In genomic region chr2:67516405-67516804, GRCm38 (mm10) we compare ENCODE assay signal across 32 mouse cellular contexts. TPM values are rescaled to one million over a fixed set of nuclear protein-coding genes. Genes with fewer than 3 reads are reported as not detected.
DNase-seq lines count a peak whose midpoint lies in the region; ATAC-seq and TF ChIP-seq lines count a peak whose summit lies in the region.
"Had no signal": no experiment of that assay in that cellular context is flagged by ENCODE, and none has a peak within 500 bp of the region (broad histone marks: within the 10 kb centered on the region; RNA-seq: fewer than 3 reads in every experiment).

No protein-coding gene starts in this region.

- H3K4me3 ChIP-seq in forebrain, postnatal 0 days (ENCODE audit: low read depth, low read length): no peak overlapping the region
- H3K4me3 ChIP-seq in forebrain, embryonic 15.5 days: no peak overlapping the region
- H3K4me3 ChIP-seq: embryonic facial prominence, embryonic 12.5 days; gastrocnemius, adult 2 months; heart, embryonic 12.5 days; hindbrain, embryonic 13.5 days; limb, embryonic 10.5 days; limb, embryonic 15.5 days; liver, embryonic 13.5 days; midbrain, embryonic 15.5 days had no signal

- no peak overlapping the region for H3K9ac ChIP-seq in forebrain, postnatal 0 days
- H3K9ac ChIP-seq in forebrain, embryonic 15.5 days (replicated peaks): no peak overlapping the region
- H3K9ac ChIP-seq: embryonic facial prominence, embryonic 12.5 days; heart, embryonic 12.5 days; hindbrain, embryonic 13.5 days; limb, embryonic 15.5 days; liver, embryonic 13.5 days; lung, embryonic 14.5 days; midbrain, embryonic 15.5 days had no signal

- no peaks in the 10 kb centered on the region for H3K4me1 ChIP-seq in forebrain, postnatal 0 days (ENCODE audit: insufficient read depth)
- H3K4me1 ChIP-seq in forebrain, embryonic 15.5 days: no peaks in the 10 kb centered on the region
- H3K4me1 ChIP-seq: embryonic facial prominence, embryonic 12.5 days; heart, embryonic 12.5 days; hindbrain, embryonic 13.5 days; limb, embryonic 10.5 days; limb, embryonic 15.5 days; liver, embryonic 13.5 days; midbrain, embryonic 15.5 days had no signal

- intact Hi-C loops in left cerebral cortex, postnatal 10 days (cut with DNase I): no loop called here
- intact Hi-C loops in left cerebral cortex, postnatal 36 days (cut with DNase I): no loop called here

- no peaks in the 10 kb centered on the region for H3K9me3 ChIP-seq in forebrain, postnatal 0 days (ENCODE audit: low read length)
- H3K9me3 ChIP-seq in forebrain, embryonic 15.5 days: no peaks in the 10 kb centered on the region
- H3K9me3 ChIP-seq: embryonic facial prominence, embryonic 12.5 days; heart, embryonic 12.5 days; hindbrain, embryonic 13.5 days; limb, embryonic 10.5 days; limb, embryonic 15.5 days; liver, embryonic 13.5 days; midbrain, embryonic 15.5 days had no signal

- H3K36me3 ChIP-seq in forebrain, postnatal 0 days (ENCODE audit: insufficient read depth): no peaks in the 10 kb centered on the region
- H3K36me3 ChIP-seq in forebrain, embryonic 15.5 days: no peaks in the 10 kb centered on the region
- H3K36me3 ChIP-seq: embryonic facial prominence, embryonic 12.5 days; heart, embryonic 12.5 days; hindbrain, embryonic 13.5 days; limb, embryonic 10.5 days; limb, embryonic 15.5 days; liver, embryonic 13.5 days; midbrain, embryonic 15.5 days had no signal

- no peak overlapping the region for H3K4me2 ChIP-seq in forebrain, postnatal 0 days (ENCODE audit: low read depth)
- no peak overlapping the region for H3K4me2 ChIP-seq in forebrain, embryonic 15.5 days (replicated peaks)
- H3K4me2 ChIP-seq: embryonic facial prominence, embryonic 12.5 days; heart, embryonic 12.5 days; hindbrain, embryonic 13.5 days; limb, embryonic 15.5 days; liver, embryonic 13.5 days; lung, embryonic 14.5 days; midbrain, embryonic 15.5 days had no signal

- no peak overlapping the region for H3K27ac ChIP-seq in forebrain, postnatal 0 days (ENCODE audit: low read depth, low read length)
- no peak overlapping the region for H3K27ac ChIP-seq in forebrain, embryonic 15.5 days (replicated peaks)
- H3K27ac ChIP-seq: embryonic facial prominence, embryonic 12.5 days; gastrocnemius, adult 2 months; hindbrain, embryonic 13.5 days; limb, embryonic 10.5 days; limb, embryonic 15.5 days; liver, embryonic 13.5 days; midbrain, embryonic 15.5 days had no signal

- WGBS in forebrain, postnatal 0 days: 77% methylated on average over 7 of the region's 7 CpGs
- 82% methylated on average over 7 of the region's 7 CpGs for WGBS in forebrain, embryonic 15.5 days

- no peak for TF ChIP-seq CTCF in forebrain, postnatal 0 days (IDR thresholded peaks at IDR 0.05; ENCODE audit: low read depth)

- DNase-seq in forebrain, postnatal 0 days: peak; percentile 14
- peak; percentile 20 to 37 for DNase-seq in left cerebral cortex, adult 9 months (ENCODE audit: low spot score in 2 of 2)
- no peak for DNase-seq in left cerebral cortex, postnatal 10 days (ENCODE audit: extremely low spot score in 1 of 2, low spot score in 2 of 2)
- DNase-seq in brain, adult 2 months (ENCODE audit: low read depth, low spot score): peak; percentile 72
- peak; percentile 10 to 24 for DNase-seq in left cerebral cortex, postnatal 36 days (ENCODE audit: low spot score in 2 of 2)
- no peak for DNase-seq in layer of hippocampus, postnatal 25 days (ENCODE audit: extremely low spot score in 1 of 2, low spot score in 1 of 2)
- DNase-seq in Muller cell, postnatal 12 days (ENCODE audit: inconsistent ontology term): no peak
- DNase-seq: adrenal gland, adult 8-10 months; cerebellum, adult 9-10 months; cerebellum, postnatal 36 days; embryo, embryonic 11 days; gastrocnemius, adult 2 months; gastrocnemius, postnatal 36 days; heart, adult 18-20 months; heart, postnatal 4 days; kidney, adult 9 months; kidney, postnatal 10 days; layer of hippocampus, adult 9-11 months; liver, embryonic 13.5 days; lung, embryonic 14.5 days; lung, postnatal 14 days had no signal

- ATAC-seq in forebrain, postnatal 0 days: peak; percentile 79
- ATAC-seq in forebrain, embryonic 15.5 days (replicated peaks): no peak
- ATAC-seq: forebrain, embryonic 14.5 days; intestine, postnatal 0 days; midbrain, embryonic 15.5 days had no signal

- H3K27me3 ChIP-seq in forebrain, postnatal 0 days (ENCODE audit: insufficient read depth, low read length): no peaks in the 10 kb centered on the region
- no peaks in the 10 kb centered on the region for H3K27me3 ChIP-seq in forebrain, embryonic 15.5 days
- H3K27me3 ChIP-seq: CH12.LX; embryonic facial prominence, embryonic 12.5 days; heart, embryonic 12.5 days; hindbrain, embryonic 13.5 days; limb, embryonic 15.5 days; liver, embryonic 13.5 days; midbrain, embryonic 15.5 days had no signal

RNA-seq across cellular contexts. Expression of gene B3galt1, which starts 49.3 kb away (rescaled TPM):
- total RNA-seq in forebrain, postnatal 0 days (2014; rRNA removed): 12.8 and 16.4 TPM in 2 replicates
- polyA plus RNA-seq in forebrain, postnatal 0 days (2015; fragmentation: Nextera tagmentation; extraction: Ambion mirVana): 40.2 and 55.2 TPM in 2 replicates
- 49.9 and 56.0 TPM in 2 replicates for polyA plus RNA-seq in forebrain, embryonic 15.5 days (2015; fragmentation: Nextera tagmentation; extraction: Ambion mirVana)
- total RNA-seq in left cerebral cortex, postnatal 10 days (2021): 100 to 1,000 TPM; 101 to 105 TPM
- total RNA-seq in left cerebral cortex, postnatal 36 days (2021): 10 to 100 TPM; 80.4 to 90.8 TPM
- total RNA-seq in layer of hippocampus, postnatal 25 days (2021): 10 to 100 TPM; 85.1 to 88.0 TPM
- total RNA-seq: CH12.LX; neutrophil, adult 5-6 weeks had no signal

Comparison
In these comparisons a context has a peak if more than half of its experiments do, and no peak if none do; other contexts are left out.
1. DNase-seq: peak in forebrain, postnatal 0 days (single experiment), left cerebral cortex, adult 9 months (2 of 2), brain, adult 2 months (single experiment) and left cerebral cortex, postnatal 36 days (2 of 2); none in left cerebral cortex, postnatal 10 days (0 of 2), layer of hippocampus, postnatal 25 days (0 of 2) and Muller cell, postnatal 12 days (single experiment).